Mouse (Mus musculus) G1E (cell line): ENCODE data around the gene Mfsd4a. TPM values are rescaled to one million over a fixed set of nuclear protein-coding genes. Genes with fewer than 3 reads are reported as not detected.
A peak's percentile ranks its signal among the peaks of the same experiment; 100 is the strongest.

Source experiments
- ATAC-seq: 2 replicates; pipeline ENCODE4 v1.8.0; 2016; ENCODE audit warnings: mild to moderate bottlenecking; ENCODE audit not compliant: insufficient number of reproducible peaks, poor library complexity, low FRiP score, severe bottlenecking; ENCODE audit errors: extremely low read depth
- DNase-seq: peaks from one replicate; pipeline ENCODE4 v3.0.0; 2012; ENCODE audit warnings: low spot score
- H3K27me3 ChIP-seq: 2 replicates; pipeline ENCODE4 v1.6.1; 2012; ENCODE audit warnings: mild to moderate bottlenecking, low read length, inconsistent platforms; ENCODE audit not compliant: insufficient read depth
- H3K36me3 ChIP-seq: replicated peaks from 2 replicates; pipeline ENCODE3; 2012; ENCODE audit warnings: mild to moderate bottlenecking, inconsistent platforms
- H3K4me1 ChIP-seq: 2 replicates; pipeline ENCODE4 v1.6.1; 2012; ENCODE audit warnings: low read depth, low read length, inconsistent platforms, mixed read lengths; ENCODE audit not compliant: insufficient read depth
- H3K4me3 ChIP-seq: 2 replicates; pipeline ENCODE4 v1.5.1; 2012; ENCODE audit warnings: low read depth, mild to moderate bottlenecking, inconsistent platforms, low read length, moderate library complexity, mixed read lengths
- H3K9me3 ChIP-seq: replicated peaks from 2 replicates; pipeline ENCODE4 v1.6.1; 2012; ENCODE audit warnings: inconsistent platforms
- CTCF ChIP-seq: IDR thresholded peaks from 2 replicates; pipeline ENCODE4 v1.5.1; 2012; ENCODE audit warnings: low read depth, low read length, inconsistent platforms, mixed read lengths
- GATA1 ChIP-seq: IDR thresholded peaks from 2 replicates; pipeline ENCODE4 v1.6.1; 2012; ENCODE audit warnings: borderline replicate concordance, low read length, inconsistent platforms, mixed read lengths
- GATA2 ChIP-seq: IDR thresholded peaks from 2 replicates; pipeline ENCODE4 v1.6.1; 2012; ENCODE audit warnings: low read depth, low read length, inconsistent platforms, borderline replicate concordance
- POLR2AphosphoS5 ChIP-seq: IDR thresholded peaks from 2 replicates; pipeline ENCODE4 v1.6.1; 2012; ENCODE audit warnings: low read depth, low read length, inconsistent platforms; ENCODE audit not compliant: insufficient replicate concordance
- TAL1 ChIP-seq: conservative IDR thresholded peaks from 2 replicates; pipeline ENCODE4 v1.6.1; 2012; ENCODE audit warnings: low read depth, low read length, inconsistent platforms, mixed read lengths
- polyA plus RNA-seq: library from polyadenylated mRNA; stranded (reverse); fragments of >175 nt; gene quantifications from 2 replicates; pipeline ENCODE4 v1.2.3, GENCODE M21; 2012
- total RNA-seq, 2 experiments: library from RNA; stranded (forward) in 1 of 2; stranded (reverse) in 1 of 2; fragments of 200-1000 nt in 1 of 2; fragments of >200 nt in 1 of 2; fragmentation: Nextera tagmentation in 1 of 2; gene quantifications; 2 replicates each; pipeline ENCODE4 v1.2.3; 2014 to 2017

Mfsd4a gene
- total and polyA plus RNA-seq, 3 experiments: 1.0 TPM; not detected in 2

DNA sequence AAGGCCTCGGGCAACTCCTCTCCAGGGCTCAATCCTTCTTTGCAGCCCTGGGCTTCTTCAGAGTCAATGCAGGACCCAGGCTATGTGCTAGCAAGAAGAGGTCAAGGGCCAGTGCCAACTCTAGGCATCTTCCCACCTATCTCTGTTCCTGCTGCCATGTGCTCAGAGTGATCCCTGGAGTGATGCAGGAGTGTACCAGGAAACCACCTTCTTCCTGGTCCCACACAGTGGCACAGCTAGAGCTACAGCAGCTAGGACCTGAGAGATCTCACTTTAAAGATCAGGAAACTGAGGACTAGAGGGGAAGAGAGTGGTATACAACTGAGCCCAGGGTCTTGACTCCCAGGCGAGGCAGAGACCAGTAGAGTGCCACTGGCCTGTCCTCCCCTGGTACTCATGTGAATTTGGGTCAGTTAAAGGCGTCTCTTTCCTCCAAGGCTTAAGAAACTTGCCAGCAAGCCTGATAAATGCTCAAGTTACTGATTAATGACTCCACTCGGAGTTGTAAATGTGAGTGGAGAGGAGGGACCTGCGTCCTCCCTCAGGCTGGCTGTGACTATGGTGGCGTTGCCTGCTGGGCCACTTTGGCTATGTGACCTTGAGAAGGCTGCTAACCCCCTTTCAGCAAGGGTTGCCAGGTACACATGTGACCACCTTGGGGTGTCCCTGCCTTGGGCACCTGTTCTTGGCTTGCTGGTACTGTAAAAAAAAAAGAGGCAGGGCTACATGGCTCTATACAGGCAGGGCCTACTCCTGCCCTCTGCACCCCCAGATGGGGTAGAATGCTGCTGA is 5.9 kb downstream of the Mfsd4a start:
- H3K27me3 ChIP-seq: peaks cover 81% of the 10 kb centered on the region
- no peaks in the 10 kb centered on the region for H3K4me1 ChIP-seq
- DNase-seq (no peak), ATAC-seq (no peak)
- no peaks in the 10 kb centered on the region for H3K36me3 ChIP-seq
- no peaks in the 10 kb centered on the region for H3K9me3 ChIP-seq
- TF ChIP-seq CTCF (no peak), GATA2 (no peak), TAL1 (no peak), GATA1 (no peak), POLR2AphosphoS5 (no peak)
- H3K4me3 ChIP-seq: no peak overlapping the region

GRCm38 (mm10) chr1:132060036-132060769 is 7.7 kb downstream of the Mfsd4a start:
- no peak for DNase-seq
- no peak for TF ChIP-seq TAL1
- no peak for TF ChIP-seq CTCF
- no peak for TF ChIP-seq POLR2AphosphoS5
- TF ChIP-seq GATA2: no peak
- no peak for TF ChIP-seq GATA1
- H3K4me3 ChIP-seq: no peak overlapping the region
- no peak for ATAC-seq
- H3K36me3 ChIP-seq: no peaks in the 10 kb centered on the region
- no peaks in the 10 kb centered on the region for H3K9me3 ChIP-seq
- peaks cover 90% of the 10 kb centered on the region for H3K27me3 ChIP-seq
- peaks cover 3% of the 10 kb centered on the region for H3K4me1 ChIP-seq

- Histone ChIP-seq H3K36me3 (no peaks in the 10 kb centered on the region), H3K4me1 (peaks cover 19% of the 10 kb centered on the region), H3K27me3 (peaks cover 85% of the 10 kb centered on the region), H3K4me3 (no peak overlapping the region), H3K9me3 (no peaks in the 10 kb centered on the region)
- DNase-seq: no peak
- no peak for ATAC-seq
- no peak for TF ChIP-seq GATA2
- no peak for TF ChIP-seq CTCF
- no peak for TF ChIP-seq TAL1
- TF ChIP-seq GATA1: no peak
- no peak for TF ChIP-seq POLR2AphosphoS5
Measured at GRCm38 (mm10) chr1:132058558-132058957, 9.3 kb downstream of the Mfsd4a start.

DNA sequence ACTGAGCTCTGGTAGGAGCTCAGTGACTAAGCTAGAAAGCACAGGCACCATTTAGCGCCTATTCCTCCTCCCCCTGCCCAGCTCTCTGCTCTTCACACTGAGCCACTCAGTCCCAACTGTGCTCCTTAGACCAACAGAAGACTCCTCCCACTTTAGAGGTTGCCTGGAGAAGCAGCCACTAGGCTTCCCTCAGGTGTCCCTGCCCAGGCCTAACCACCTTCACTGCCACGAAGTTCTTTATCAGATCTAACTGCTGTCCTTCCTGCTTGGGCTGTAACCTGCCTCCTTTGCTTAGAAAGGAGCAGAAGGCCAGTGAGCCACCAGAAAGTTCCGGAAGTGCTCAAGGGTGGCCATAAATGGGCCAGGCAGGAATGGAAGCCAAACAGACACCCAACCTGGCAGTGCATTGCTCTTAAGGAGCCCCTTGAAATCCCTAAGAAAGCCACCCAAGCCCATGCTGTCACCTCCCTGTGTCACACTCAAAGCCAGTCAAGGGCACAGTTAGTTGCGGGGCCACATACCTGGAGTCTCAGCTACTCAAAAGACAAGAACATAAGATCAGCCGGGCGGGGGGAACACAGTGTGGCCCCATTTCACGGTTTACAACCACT is 12.7 kb downstream of the Mfsd4a start:
- Histone ChIP-seq H3K27me3 (peaks cover 75% of the 10 kb centered on the region), H3K4me3 (no peak overlapping the region), H3K4me1 (peaks cover 24% of the 10 kb centered on the region), H3K9me3 (no peaks in the 10 kb centered on the region), H3K36me3 (no peaks in the 10 kb centered on the region)
- ATAC-seq (no peak), DNase-seq (no peak)
- no peak for TF ChIP-seq TAL1
- no peak for TF ChIP-seq GATA2
- TF ChIP-seq POLR2AphosphoS5: no peak
- TF ChIP-seq CTCF: no peak
- no peak for TF ChIP-seq GATA1

- TF ChIP-seq TAL1 (no peak), GATA2 (no peak), CTCF (no peak), POLR2AphosphoS5 (no peak), GATA1 (no peak)
- peaks cover 24% of the 10 kb centered on the region for H3K4me1 ChIP-seq
- no peak overlapping the region for H3K4me3 ChIP-seq
- H3K36me3 ChIP-seq: no peaks in the 10 kb centered on the region
- peaks cover 67% of the 10 kb centered on the region for H3K27me3 ChIP-seq
- ATAC-seq (peak; percentile 61), DNase-seq (peak; percentile 43)
- H3K9me3 ChIP-seq: no peaks in the 10 kb centered on the region
Measured at GRCm38 (mm10) chr1:132054387-132054786, 13.5 kb downstream of the Mfsd4a start.

DNA sequence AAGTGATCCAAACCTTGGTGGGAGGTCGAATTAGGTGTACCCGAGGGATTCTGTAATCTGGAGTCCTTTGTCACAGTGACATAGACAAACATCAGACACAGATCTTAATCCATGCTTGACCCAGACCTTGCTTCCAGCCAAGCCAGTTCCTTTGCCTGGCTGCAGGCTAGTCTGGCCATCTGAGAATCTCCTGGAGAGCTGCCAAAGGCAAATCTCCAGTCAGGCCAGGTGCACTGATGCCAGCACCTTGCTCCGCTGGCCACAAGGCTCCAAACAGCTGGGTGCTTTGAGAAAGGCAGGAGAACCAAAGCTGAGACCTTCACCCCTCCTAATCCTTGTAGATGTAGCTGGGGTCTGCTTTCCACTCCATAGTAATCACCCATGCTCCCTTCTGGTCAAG is 16.1 kb downstream of the Mfsd4a start:
- Histone ChIP-seq H3K4me3 (no peak overlapping the region), H3K36me3 (no peaks in the 10 kb centered on the region), H3K4me1 (peaks cover 24% of the 10 kb centered on the region), H3K27me3 (peaks cover 48% of the 10 kb centered on the region), H3K9me3 (no peaks in the 10 kb centered on the region)
- no peak for ATAC-seq
- no peak for DNase-seq
- TF ChIP-seq GATA1 (no peak), GATA2 (no peak), TAL1 (no peak), CTCF (no peak), POLR2AphosphoS5 (no peak)
